Mouse (Mus musculus) retina, adult 2 months (tissue): Measurements from ENCODE around the gene Ube4b.
A peak's percentile ranks its signal among the peaks of the same experiment; 100 is the strongest.
"Not testable (repeated sequence)": the region's sequence is repeated elsewhere in the genome, so short reads cannot be mapped to it uniquely, and the experiment has no call there.

Source experiments
- DNase-seq: peaks from one replicate; pipeline ENCODE4 v3.0.0-alpha.2; 2012; ENCODE audit warnings: low read depth, low spot score

The Ube4b gene

DNA sequence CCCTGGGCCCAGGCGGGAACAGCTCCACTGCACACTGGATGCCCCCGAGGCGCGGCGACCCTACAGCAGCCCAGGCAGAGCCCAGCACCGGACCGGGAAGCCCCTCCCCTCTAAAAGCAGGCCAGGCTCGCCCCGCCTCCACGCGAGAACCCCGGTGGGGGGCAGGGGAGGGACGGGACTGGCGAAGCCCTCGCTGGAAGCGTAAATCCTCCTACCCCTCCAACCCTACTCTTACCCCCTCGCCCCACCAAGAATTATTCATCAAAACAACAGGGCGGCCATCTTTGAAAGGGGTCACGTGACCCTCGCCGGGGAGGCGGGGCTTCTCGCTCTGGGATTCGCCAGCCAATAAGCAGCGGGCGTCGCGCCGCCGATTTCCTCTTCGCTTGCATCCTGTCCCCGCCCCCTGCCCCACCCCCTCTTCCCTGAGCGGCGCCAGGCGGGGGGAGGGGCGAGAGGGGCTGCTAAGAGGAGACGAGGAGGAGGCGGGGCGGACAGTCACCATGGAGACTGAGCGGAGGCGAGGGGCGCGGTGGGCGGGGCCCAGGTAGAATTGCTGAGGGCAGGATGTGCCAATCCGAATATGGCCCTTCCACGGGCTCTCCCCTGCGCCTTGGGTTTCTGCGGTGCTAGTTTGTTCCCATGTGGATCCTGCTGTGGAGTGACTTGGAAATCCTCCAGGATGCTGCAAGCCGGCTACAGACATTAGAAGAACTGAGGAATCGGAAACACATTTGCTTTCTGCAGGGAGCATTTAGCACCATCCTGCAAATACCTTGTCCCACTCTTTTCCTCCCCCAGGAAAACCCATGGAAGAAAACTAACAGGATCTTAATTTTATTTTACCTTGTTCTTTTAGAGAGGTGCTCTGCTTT, at the start of gene Ube4b:
Ube4b (minus strand) TSS at position 425 of the 875 bp plus-strand sequence.
- peak; percentile 85 for DNase-seq

DNA sequence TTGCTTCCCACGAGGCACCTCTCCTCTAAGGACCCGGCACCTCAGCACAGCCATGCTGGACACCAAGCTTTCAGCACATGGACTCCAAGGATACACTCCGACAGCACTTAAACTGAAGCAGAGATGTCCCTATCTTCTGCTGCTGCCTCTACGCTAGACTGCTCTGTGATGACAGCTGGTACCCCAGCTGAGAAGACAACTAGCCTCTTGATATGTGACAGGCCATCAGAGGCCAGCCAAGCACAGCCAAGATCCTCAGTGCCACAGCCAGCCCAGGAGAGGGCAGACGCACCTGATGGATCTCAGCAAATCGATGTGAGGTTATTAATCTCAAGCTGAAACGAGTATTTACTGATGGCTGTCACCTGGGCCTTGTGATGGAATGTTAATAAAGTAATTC, 48.5 kb upstream of the Ube4b start:
- no peak for DNase-seq

DNA sequence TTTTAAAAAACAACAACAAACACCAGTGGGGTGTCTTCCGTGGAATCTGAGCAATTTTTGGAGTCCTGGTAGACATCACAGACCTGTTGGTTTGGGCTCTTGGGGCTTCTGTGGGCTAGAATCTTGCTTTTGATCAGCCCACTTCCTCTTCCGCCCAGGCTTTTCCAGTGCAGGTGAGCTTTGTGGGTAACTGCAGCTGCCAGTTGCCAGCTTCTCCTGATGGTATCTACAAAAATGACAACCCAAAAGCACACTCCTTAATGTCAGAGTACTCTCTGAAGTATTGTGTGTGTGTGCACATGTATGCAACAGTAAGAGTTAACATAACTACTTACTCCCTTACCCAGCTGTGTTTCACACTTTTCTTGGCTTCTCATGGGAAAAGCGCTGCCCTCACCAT, 43.0 kb upstream of the Ube4b start:
- no peak for DNase-seq

DNA sequence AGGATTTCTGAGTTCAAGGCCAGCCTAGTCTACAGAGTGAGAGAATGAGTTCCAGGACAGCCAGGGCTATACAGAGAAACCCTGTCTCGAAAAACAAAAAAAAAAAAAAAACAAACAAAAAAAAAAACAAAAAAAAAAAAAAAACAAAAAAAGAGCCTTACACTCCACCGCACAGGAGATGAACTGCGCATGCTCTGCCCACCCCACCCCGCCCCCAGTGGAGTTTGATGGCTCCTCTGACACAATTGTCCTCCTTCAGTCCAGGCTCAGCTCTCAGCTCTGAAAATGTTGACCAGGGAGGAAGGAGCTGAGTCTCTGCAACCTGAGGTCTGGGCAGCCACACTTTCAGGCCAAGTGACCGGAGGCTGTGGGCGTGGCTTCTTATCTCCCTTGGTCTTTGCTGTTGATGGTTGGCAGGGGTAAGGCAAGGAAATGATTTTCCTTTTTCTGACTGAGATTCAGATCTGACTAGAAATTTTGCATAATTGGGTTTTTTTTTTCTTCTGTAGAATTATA, 36.9 kb upstream of the Ube4b start:
- DNase-seq, result no peak

DNA sequence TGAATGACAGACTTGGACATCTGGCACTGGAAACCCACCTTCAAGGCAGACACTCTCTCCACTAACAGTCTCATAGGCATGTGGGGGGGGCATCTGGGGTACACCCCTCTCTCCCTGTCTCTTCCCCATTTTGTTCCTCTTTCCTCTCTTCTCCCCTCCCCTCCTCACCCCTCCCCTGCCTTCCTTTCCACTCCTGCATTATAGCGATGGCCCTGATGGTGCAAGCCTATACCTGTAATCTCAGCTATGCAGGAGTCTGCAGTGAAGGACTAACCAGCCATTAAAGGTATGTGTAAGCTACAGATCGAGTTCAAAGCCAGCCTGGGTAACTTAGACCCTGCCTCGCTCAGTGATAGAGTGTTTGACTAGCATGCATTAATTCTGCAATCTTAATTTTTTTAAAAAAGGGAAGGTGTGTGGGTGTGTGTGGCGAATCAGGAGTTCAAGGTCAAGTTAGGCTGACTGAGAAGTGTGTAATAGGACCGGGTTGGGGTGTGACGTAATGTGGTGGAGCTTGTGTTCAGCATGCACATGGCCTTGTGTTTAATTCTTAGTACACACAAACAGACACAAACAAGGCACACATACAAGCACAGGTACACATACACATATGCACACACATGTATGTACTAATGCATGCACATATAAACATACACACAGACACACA, 35.9 kb upstream of the Ube4b start:
- DNase-seq, result no peak

GRCm38 (mm10) chr4:149461579-149462304, 35.2 kb upstream of the Ube4b start:
- no peak for DNase-seq

DNA sequence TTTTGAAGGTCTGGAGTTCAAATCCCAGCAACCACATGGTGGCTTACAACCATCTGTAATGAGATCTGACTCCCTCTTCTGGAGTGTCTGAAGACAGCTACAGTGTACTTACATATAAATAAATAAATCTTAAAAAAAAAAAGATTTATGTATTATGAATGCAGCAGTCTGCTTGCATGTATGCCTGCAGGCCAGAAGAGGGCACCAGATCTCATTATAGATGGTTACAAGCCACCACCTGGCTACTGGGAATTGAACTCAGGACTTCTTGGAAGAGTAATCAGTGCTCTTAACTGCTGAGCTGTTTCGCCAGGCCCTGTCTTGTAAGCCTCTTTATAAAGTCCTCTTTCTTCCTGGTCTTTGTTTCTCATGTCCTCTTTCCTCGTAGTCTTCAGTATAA, 33.9 kb upstream of the Ube4b start:
- DNase-seq, result not testable (repeated sequence)

DNA sequence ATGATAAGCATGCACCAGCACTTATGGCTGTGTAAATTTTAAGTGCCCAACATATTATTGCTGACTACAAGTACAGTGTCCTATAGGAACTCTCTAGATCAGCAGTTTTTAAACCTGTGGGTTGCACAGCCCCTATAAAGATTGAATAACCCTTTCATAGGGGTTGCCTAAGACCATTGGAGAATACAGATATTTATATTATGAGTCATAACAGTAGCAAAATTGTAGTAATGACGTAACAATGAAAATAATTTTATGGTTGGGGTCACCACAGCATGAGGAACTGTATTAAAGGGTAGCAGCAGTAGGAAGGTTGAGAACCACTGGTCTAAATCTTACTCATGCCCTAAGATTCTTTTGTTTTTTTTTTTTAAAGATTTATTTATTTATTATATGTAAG, 32.9 kb upstream of the Ube4b start:
- no peak for DNase-seq

- no peak for DNase-seq
Observed at GRCm38 (mm10) chr4:149458526-149458925, 32.0 kb upstream of the Ube4b start.

DNA sequence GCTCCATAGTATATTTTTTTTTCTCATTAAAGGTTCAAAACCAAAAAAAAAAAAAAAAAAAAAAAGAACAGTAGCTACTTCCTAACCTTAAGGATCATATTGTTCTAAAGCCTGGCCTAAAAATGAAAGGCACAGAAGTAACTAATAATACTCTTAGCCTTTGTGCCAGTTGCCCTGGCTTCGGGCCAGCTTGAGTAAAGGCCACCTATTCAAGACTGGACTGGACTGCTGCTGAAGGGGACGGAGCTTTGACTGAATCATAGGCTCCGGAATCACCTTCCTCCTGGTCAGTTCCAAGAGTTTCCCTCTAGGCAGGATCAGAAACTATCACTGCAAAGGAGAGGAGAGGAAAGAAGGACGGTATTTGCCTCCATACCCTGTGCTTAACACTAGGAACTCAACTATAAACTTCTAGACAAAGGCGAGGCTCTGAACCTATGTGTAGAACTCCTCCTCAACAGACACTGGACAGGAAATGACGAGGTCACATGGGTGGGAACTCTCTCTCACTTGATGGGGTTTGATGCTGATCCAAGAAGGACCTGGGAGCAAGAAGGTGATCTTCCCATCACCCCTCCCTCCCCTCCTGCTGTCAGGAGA, 31.4 kb upstream of the Ube4b start:
- DNase-seq, result no peak

DNA sequence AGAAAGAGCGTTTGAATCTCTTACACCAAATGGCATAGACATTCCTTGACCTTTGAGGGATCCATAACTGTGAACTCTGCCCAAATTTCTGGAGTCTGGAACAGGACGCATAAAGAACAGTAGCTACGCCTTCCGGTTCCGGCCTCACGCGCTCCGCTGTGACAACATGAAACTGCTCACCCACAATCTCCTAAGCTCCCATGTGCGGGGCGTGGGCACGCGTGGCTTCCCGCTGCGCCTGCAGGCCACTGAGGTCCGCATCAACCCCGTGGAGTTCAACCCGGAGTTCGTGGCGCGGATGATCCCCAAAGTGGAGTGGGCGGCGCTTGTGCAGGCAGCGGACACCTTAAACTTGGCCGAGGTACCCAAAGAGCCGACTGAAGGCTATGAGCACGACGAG, 30.6 kb upstream of the Ube4b start:
- not testable (repeated sequence) for DNase-seq

DNA sequence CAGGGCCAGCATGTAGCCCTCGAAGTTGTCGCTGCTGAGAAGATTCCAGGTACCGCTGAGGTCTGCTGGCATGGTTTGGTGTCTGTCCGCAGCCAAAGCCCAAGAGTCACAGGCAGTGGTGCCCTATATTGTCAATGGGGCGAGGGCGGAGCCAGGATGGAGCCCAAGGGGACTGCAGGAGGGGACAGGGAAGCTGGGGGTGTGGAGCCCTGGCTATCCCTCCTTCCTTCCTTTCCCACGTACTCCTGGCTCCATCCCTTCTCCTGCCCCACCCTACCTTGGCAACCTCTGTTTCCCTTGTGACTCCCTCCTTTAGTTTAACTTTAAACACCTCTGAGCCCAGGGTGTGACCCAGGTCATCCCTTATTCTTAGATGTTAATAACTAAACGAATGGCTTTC, 28.3 kb upstream of the Ube4b start, which contains the start of gene Rbp7:
Rbp7 (minus strand) TSS at position 100 of the 400 bp plus-strand sequence.
- DNase-seq, result no peak

GRCm38 (mm10) chr4:149454263-149454662, 27.7 kb upstream of the Ube4b start:
- no peak for DNase-seq

DNA sequence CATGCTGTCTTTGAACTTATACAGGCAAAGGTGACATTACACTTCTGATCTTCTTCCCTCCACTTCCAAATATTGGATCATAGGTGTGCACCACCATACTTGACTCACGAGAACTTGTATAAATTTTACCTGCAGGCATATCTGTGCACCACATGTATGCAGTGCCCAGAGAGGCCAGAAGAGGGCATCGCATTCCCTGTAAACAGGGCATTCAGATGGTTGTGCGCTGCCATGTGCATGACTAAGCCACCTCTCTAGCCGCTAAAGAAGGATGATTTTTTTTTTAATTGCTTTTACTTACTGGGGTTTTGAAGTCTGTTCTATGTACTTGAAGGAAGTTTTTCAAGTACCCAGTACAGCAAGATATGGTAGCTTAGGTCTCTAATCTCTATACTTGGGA, 27.1 kb upstream of the Ube4b start:
- no peak for DNase-seq

DNA sequence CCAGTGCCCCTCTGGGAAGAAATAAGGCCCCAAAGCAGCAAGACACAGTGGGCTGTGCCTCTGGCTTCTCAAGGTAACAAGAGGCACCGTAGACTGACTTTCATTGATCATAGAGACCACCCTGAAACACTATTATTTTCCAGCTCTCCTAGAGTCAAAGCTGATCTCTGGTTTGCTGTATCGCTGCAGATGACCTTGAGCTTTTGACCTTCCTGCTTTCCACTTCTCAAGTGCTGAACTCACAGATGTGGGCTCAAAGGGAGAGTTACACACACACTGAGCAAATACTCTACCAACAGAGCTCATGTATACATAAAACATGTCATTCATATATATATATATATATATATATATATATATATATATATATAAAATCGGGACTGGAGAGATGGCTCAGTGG, 24.1 kb upstream of the Ube4b start:
- no peak for DNase-seq

DNA sequence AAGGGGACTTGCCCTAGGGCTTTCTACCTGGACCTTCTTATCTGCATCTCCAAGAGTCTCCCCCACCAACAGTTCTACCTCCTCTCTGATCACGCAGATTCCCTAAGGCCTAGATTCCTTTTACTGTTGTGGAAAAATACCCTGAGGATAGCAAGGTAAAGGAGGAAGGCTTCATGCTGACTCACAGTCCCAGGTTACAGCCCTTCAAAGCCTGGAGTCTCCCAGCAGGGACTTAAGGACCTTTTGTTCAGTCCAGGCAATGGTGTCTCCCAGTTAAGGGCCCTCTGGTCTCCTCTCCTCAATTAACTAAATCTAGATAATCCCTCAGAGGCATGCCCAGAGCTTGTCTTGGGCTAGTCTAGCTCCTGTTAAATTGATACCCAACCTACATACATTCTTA, 19.8 kb upstream of the Ube4b start:
- DNase-seq, result no peak

DNA sequence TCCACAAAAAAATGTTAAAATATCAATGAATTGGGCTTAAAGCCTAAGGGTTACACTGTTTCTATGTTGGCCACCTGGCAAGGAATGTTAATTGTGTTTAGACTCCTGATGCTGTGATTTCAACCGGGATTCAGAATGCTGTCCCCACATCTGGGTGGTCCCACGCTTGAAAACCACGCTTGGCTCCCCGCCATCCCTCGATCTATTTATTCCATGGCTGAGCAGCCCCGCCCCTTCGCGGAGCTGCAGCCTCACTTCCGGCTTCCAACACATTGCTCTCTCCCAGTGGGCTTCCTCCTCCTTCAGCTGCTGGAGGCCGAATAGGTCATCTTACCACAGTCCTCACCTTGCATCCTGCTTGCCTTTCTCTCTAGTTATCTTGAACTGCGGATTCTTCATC, 19.3 kb upstream of the Ube4b start:
- DNase-seq, result no peak

- DNase-seq, result peak; percentile 74
Observed at GRCm38 (mm10) chr4:149444964-149445701, 18.6 kb upstream of the Ube4b start.

DNA sequence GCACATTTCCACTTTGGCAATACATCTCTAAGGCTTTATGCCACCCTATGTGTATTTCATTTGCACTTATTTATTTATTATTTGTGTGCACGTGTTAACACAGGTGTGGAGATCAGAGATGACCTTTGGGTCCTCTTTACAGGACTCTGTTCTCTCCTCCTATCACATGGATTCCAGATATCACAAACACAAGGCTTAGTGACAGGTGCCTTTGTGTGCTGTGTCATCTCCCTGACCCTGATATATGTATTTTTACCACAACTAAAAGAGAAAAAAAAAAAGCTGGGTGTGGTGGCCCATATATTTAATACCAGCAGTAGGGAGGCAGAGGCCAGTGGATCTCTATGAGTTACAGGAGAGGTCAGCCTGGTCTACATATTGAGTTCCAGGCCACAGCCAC, 17.9 kb upstream of the Ube4b start:
- no peak for DNase-seq

- no peak for DNase-seq
Observed at GRCm38 (mm10) chr4:149442436-149442835, 15.9 kb upstream of the Ube4b start.

DNA sequence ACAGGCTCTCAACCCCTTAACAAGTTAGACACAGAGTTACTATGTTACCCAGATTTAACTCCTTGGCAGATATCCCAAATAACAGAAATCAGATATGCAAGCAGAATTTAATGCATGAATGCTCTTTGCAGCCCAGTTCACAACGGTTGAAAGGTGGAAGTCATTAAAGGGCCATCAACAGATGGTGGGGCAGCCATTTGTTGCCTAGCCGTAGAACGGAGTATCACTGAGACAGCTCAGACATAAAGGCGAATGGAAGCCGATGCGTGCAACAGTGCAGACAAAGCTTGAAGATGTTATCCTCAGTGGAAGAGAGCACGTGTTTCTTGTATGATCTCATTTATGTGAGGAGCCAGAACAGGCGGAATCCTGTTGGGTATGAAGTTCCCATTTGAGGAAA, 14.0 kb upstream of the Ube4b start:
- no peak for DNase-seq
